Mouse (Mus musculus) forebrain, embryonic 13.5 days (tissue): ENCODE data around the gene Mroh3. TPM values are rescaled to one million over a fixed set of nuclear protein-coding genes. Genes with fewer than 3 reads are reported as not detected.

Experiments
- ATAC-seq: fragments of 200-750 bp; cut with Nextera tagmentation; 2 replicates; pipeline ENCODE4 v1.8.0; 2017
- H3K27ac ChIP-seq: fragments of 300-500 bp; sonication (generic); 2 replicates; pipeline ENCODE4 v1.5.1; 2015; ENCODE audit warnings: inconsistent platforms, mild to moderate bottlenecking, moderate library complexity
- H3K27me3 ChIP-seq: fragments of 300-500 bp; sonication (generic); 2 replicates; pipeline ENCODE4 v1.6.1; 2015; ENCODE audit warnings: mild to moderate bottlenecking, inconsistent platforms
- H3K36me3 ChIP-seq: fragments of 300-500 bp; sonication (generic); 2 replicates; pipeline ENCODE4 v1.6.1; 2015; ENCODE audit warnings: mild to moderate bottlenecking, inconsistent platforms; ENCODE audit not compliant: poor library complexity, severe bottlenecking
- H3K4me1 ChIP-seq: fragments of 300-500 bp; sonication (generic); 2 replicates; pipeline ENCODE4 v1.6.1; 2015; ENCODE audit warnings: inconsistent platforms
- H3K4me2 ChIP-seq: fragments of 300-500 bp; sonication (generic); 2 replicates; pipeline ENCODE4 v1.6.1; 2015; ENCODE audit warnings: inconsistent platforms, mild to moderate bottlenecking, moderate library complexity
- H3K4me3 ChIP-seq: fragments of 300-500 bp; sonication (generic); 2 replicates; pipeline ENCODE4 v1.5.1; 2015; ENCODE audit warnings: mild to moderate bottlenecking, inconsistent platforms
- H3K9ac ChIP-seq: fragments of 300-500 bp; sonication (generic); 2 replicates; pipeline ENCODE4 v1.6.1; 2015; ENCODE audit warnings: mild to moderate bottlenecking, inconsistent platforms
- H3K9me3 ChIP-seq: fragments of 300-500 bp; sonication (generic); replicated peaks from 2 replicates; pipeline ENCODE4 v1.6.1; 2016; ENCODE audit warnings: inconsistent platforms
- WGBS: fragments of 180-500 bp; shearing (Covaris S2); methylation state at CpG from one replicate; pipeline ENCODE4 v1.1.7; 2015; 5-methylcytosine and 5-hydroxymethylcytosine counted together
- polyA plus RNA-seq: library from polyadenylated mRNA; unstranded; fragments of >200 nt; fragmentation: Nextera tagmentation; extraction: Ambion mirVana; gene quantifications from 2 replicates; pipeline ENCODE4 v1.2.1, GENCODE M21; 2015

Gene Mroh3
- polyA plus RNA-seq, 1 experiment from 2014 or later, result not detected

GRCm38 (mm10) chr1:136226626-136227025, 14.0 kb upstream of the Mroh3 start:
- WGBS, result 94% methylated on average over 8 of the region's 8 CpGs

GRCm38 (mm10) chr1:136225846-136226245, 13.2 kb upstream of the Mroh3 start:
- no peaks in the 10 kb centered on the region for H3K27me3 ChIP-seq
- H3K36me3 ChIP-seq, result peaks cover 56% of the 10 kb centered on the region
- H3K4me2 ChIP-seq, result no peak overlapping the region
- no peak for ATAC-seq
- H3K9ac ChIP-seq, result no peak overlapping the region
- WGBS, result 91% methylated on average over 8 of the region's 8 CpGs
- H3K27ac ChIP-seq, result no peak overlapping the region
- H3K9me3 ChIP-seq, result no peaks in the 10 kb centered on the region
- no peak overlapping the region for H3K4me3 ChIP-seq
- H3K4me1 ChIP-seq, result peaks cover 35% of the 10 kb centered on the region

More at GRCm38 (mm10) chr1:136226626-136227025, 14.0 kb upstream of the Mroh3 start:
- Histone ChIP-seq H3K4me2 (no peak overlapping the region), H3K36me3 (peaks cover 54% of the 10 kb centered on the region), H3K9ac (no peak overlapping the region), H3K27ac (no peak overlapping the region), H3K4me3 (no peak overlapping the region), H3K27me3 (no peaks in the 10 kb centered on the region), H3K9me3 (no peaks in the 10 kb centered on the region), H3K4me1 (peaks cover 42% of the 10 kb centered on the region)
- ATAC-seq, result no peak

GRCm38 (mm10) chr1:136223758-136224342, 11.2 kb upstream of the Mroh3 start:
- no peak for ATAC-seq
- no peaks in the 10 kb centered on the region for H3K27me3 ChIP-seq
- no peak overlapping the region for H3K4me2 ChIP-seq
- no peak overlapping the region for H3K4me3 ChIP-seq
- H3K27ac ChIP-seq, result no peak overlapping the region
- 94% methylated on average over 10 of the region's 10 CpGs for WGBS
- peaks cover 76% of the 10 kb centered on the region for H3K36me3 ChIP-seq
- H3K9me3 ChIP-seq, result no peaks in the 10 kb centered on the region
- H3K9ac ChIP-seq, result no peak overlapping the region
- peaks cover 15% of the 10 kb centered on the region for H3K4me1 ChIP-seq

- H3K36me3 ChIP-seq, result peaks cover 89% of the 10 kb centered on the region
- no peak overlapping the region for H3K4me2 ChIP-seq
- H3K4me3 ChIP-seq, result no peak overlapping the region
- no peak for ATAC-seq
- no peak overlapping the region for H3K27ac ChIP-seq
- no peak overlapping the region for H3K9ac ChIP-seq
- 92% methylated on average over 10 of the region's 10 CpGs for WGBS
- no peaks in the 10 kb centered on the region for H3K9me3 ChIP-seq
- H3K27me3 ChIP-seq, result no peaks in the 10 kb centered on the region
- H3K4me1 ChIP-seq, result no peaks in the 10 kb centered on the region
These were observed 9.8 kb upstream of the Mroh3 start for GRCm38 (mm10) chr1:136222386-136222785.

GRCm38 (mm10) chr1:136220037-136220871, 7.6 kb upstream of the Mroh3 start:
- no peaks in the 10 kb centered on the region for H3K4me1 ChIP-seq
- ATAC-seq, result no peak
- H3K27me3 ChIP-seq, result no peaks in the 10 kb centered on the region
- no peak overlapping the region for H3K27ac ChIP-seq
- H3K4me2 ChIP-seq, result no peak overlapping the region
- H3K4me3 ChIP-seq, result no peak overlapping the region
- peaks cover 89% of the 10 kb centered on the region for H3K36me3 ChIP-seq
- H3K9ac ChIP-seq, result no peak overlapping the region
- 85% methylated on average over 10 of the region's 10 CpGs for WGBS
- no peaks in the 10 kb centered on the region for H3K9me3 ChIP-seq

GRCm38 (mm10) chr1:136214304-136214703, 1.7 kb upstream of the Mroh3 start:
- no peak overlapping the region for H3K4me3 ChIP-seq
- H3K9me3 ChIP-seq, result no peaks in the 10 kb centered on the region
- no peaks in the 10 kb centered on the region for H3K4me1 ChIP-seq
- peaks cover 61% of the 10 kb centered on the region for H3K36me3 ChIP-seq
- H3K27me3 ChIP-seq, result no peaks in the 10 kb centered on the region
- no peak overlapping the region for H3K9ac ChIP-seq
- no peak for ATAC-seq
- no peak overlapping the region for H3K27ac ChIP-seq
- no peak overlapping the region for H3K4me2 ChIP-seq
- whole genome bisulfite sequencing, result 78% methylated on average over 15 of the region's 15 CpGs

GRCm38 (mm10) chr1:136190033-136190432, 22.6 kb downstream of the Mroh3 start:
- Histone ChIP-seq H3K4me2 (no peak overlapping the region), H3K4me3 (no peak overlapping the region), H3K9ac (no peak overlapping the region), H3K27me3 (no peaks in the 10 kb centered on the region), H3K9me3 (no peaks in the 10 kb centered on the region), H3K27ac (no peak overlapping the region), H3K36me3 (no peaks in the 10 kb centered on the region), H3K4me1 (no peaks in the 10 kb centered on the region)
- no peak for ATAC-seq
- 90% methylated on average over 5 of the region's 5 CpGs for WGBS

GRCm38 (mm10) chr1:136179511-136180001, 33.1 kb downstream of the Mroh3 start:
- 78% methylated on average over 2 of the region's 2 CpGs for WGBS
- peak; percentile 50 for ATAC-seq

GRCm38 (mm10) chr1:136178741-136179140, 33.9 kb downstream of the Mroh3 start:
- ATAC-seq, result no peak
- H3K27me3 ChIP-seq, result no peaks in the 10 kb centered on the region
- peaks cover 15% of the 10 kb centered on the region for H3K4me1 ChIP-seq
- H3K4me2 ChIP-seq, result no peak overlapping the region
- no peak overlapping the region; the same call in 1 of the 2 replicates for H3K27ac ChIP-seq
- no peaks in the 10 kb centered on the region for H3K9me3 ChIP-seq
- H3K4me3 ChIP-seq, result no peak overlapping the region
- H3K9ac ChIP-seq, result no peak overlapping the region
- H3K36me3 ChIP-seq, result peaks cover 45% of the 10 kb centered on the region
- 70% methylated on average over 6 of the region's 6 CpGs for WGBS

More at GRCm38 (mm10) chr1:136179511-136180001, 33.1 kb downstream of the Mroh3 start:
- peaks cover 7% of the 10 kb centered on the region; the same call in 1 of the 2 replicates for H3K4me1 ChIP-seq
- H3K9ac ChIP-seq, result no peak overlapping the region
- H3K4me2 ChIP-seq, result no peak overlapping the region
- no peaks in the 10 kb centered on the region for H3K27me3 ChIP-seq
- H3K27ac ChIP-seq, result peak overlapping the region; percentile 48
- peaks cover 37% of the 10 kb centered on the region for H3K36me3 ChIP-seq
- no peaks in the 10 kb centered on the region for H3K9me3 ChIP-seq
- no peak overlapping the region for H3K4me3 ChIP-seq

GRCm38 (mm10) chr1:136177085-136177484, 35.5 kb downstream of the Mroh3 start:
- Histone ChIP-seq H3K9me3 (no peaks in the 10 kb centered on the region), H3K4me1 (peaks cover 28% of the 10 kb centered on the region), H3K36me3 (peaks cover 62% of the 10 kb centered on the region), H3K9ac (no peak overlapping the region), H3K4me3 (no peak overlapping the region), H3K27me3 (no peaks in the 10 kb centered on the region), H3K4me2 (no peak overlapping the region), H3K27ac (no peak overlapping the region)
- no peak for ATAC-seq
- 85% methylated on average over 2 of the region's 2 CpGs for WGBS

- no peaks in the 10 kb centered on the region for H3K9me3 ChIP-seq
- no peaks in the 10 kb centered on the region for H3K27me3 ChIP-seq
- ATAC-seq, result no peak
- no peak overlapping the region for H3K9ac ChIP-seq
- peaks cover 28% of the 10 kb centered on the region for H3K4me1 ChIP-seq
- WGBS, result 38% methylated on average over 6 of the region's 6 CpGs
- no peak overlapping the region for H3K4me2 ChIP-seq
- H3K4me3 ChIP-seq, result no peak overlapping the region
- peaks cover 79% of the 10 kb centered on the region for H3K36me3 ChIP-seq
- no peak overlapping the region for H3K27ac ChIP-seq
These were observed 37.4 kb downstream of the Mroh3 start for GRCm38 (mm10) chr1:136175183-136175582.

- Histone ChIP-seq H3K27me3 (no peaks in the 10 kb centered on the region), H3K4me2 (no peak overlapping the region), H3K9ac (no peak overlapping the region), H3K9me3 (no peaks in the 10 kb centered on the region), H3K4me1 (peaks cover 25% of the 10 kb centered on the region), H3K27ac (no peak overlapping the region), H3K4me3 (no peak overlapping the region), H3K36me3 (peaks cover 82% of the 10 kb centered on the region)
- WGBS, result 13% methylated on average over 13 of the region's 13 CpGs
- ATAC-seq, result no peak
These were observed 38.5 kb downstream of the Mroh3 start for GRCm38 (mm10) chr1:136174101-136174606.
